Mouse (Mus musculus): ENCODE results near the gene H3f3a. TPM values are rescaled to one million over a fixed set of nuclear protein-coding genes. Genes with fewer than 3 reads are reported as not detected.
A peak's percentile ranks its signal among the peaks of the same experiment; 100 is the strongest.
"Not testable (repeated sequence)": the region's sequence is repeated elsewhere in the genome, so short reads cannot be mapped to it uniquely, and the experiment has no call there.

Gene H3f3a
- polyA plus RNA-seq, 1 experiment, result 361 TPM

- H3K36me3 ChIP-seq (ENCODE audit: control insufficient read depth, insufficient read depth, low read length), result no peaks in the 10 kb centered on the region
- peak; percentile 57 to 71 for DNase-seq (ENCODE audit: low read depth in 1 of 2, low spot score in 2 of 2)
- H3K27ac ChIP-seq (ENCODE audit: insufficient read depth, low read length), result peak overlapping the region; percentile 82
- no peaks in the 10 kb centered on the region for H3K27me3 ChIP-seq (ENCODE audit: control insufficient read depth, insufficient read depth, low read length)
- peaks cover 15% of the 10 kb centered on the region for H3K4me1 ChIP-seq (ENCODE audit: control insufficient read depth, insufficient read depth, insufficient read length)
- TF ChIP-seq POLR2A (IDR thresholded peaks at IDR 0.05; ENCODE audit: low read depth, low read length) (no peak), CTCF (IDR thresholded peaks at IDR 0.05; ENCODE audit: extremely low read depth, insufficient read depth, insufficient read length, insufficient replicate concordance) (no peak)
- 5% methylated on average over 11 of the region's 11 CpGs for WGBS
- H3K4me3 ChIP-seq (ENCODE audit: extremely low read depth, insufficient read depth, insufficient read length), result peak overlapping the region; percentile 39; the same call in 1 of the 2 replicates
These were observed 34.9 kb upstream of the H3f3a start for GRCm38 (mm10) chr1:180848511-180849241.

- Histone ChIP-seq H3K4me1 (ENCODE audit: control insufficient read depth, insufficient read depth, insufficient read length) (peaks cover 15% of the 10 kb centered on the region), H3K27me3 (ENCODE audit: control insufficient read depth, insufficient read depth, low read length) (no peaks in the 10 kb centered on the region), H3K36me3 (ENCODE audit: control insufficient read depth, insufficient read depth, low read length) (no peaks in the 10 kb centered on the region), H3K4me3 (ENCODE audit: extremely low read depth, insufficient read depth, insufficient read length) (peak overlapping the region; percentile 39; the same call in 1 of the 2 replicates), H3K27ac (ENCODE audit: insufficient read depth, low read length) (peak overlapping the region; percentile 82)
- TF ChIP-seq CTCF (IDR thresholded peaks at IDR 0.05; ENCODE audit: extremely low read depth, insufficient read depth, insufficient read length, insufficient replicate concordance), result no peak
- TF ChIP-seq POLR2A (IDR thresholded peaks at IDR 0.05; ENCODE audit: low read depth, low read length), result no peak
- 10% methylated on average over 9 of the region's 9 CpGs for WGBS
- DNase-seq (ENCODE audit: low read depth in 1 of 2, low spot score in 2 of 2), result peak in 1 of 2 experiments; percentile 38
These were observed 34.4 kb upstream of the H3f3a start for GRCm38 (mm10) chr1:180848114-180848510.

GRCm38 (mm10) chr1:180841561-180842300 lies 28.0 kb upstream of the H3f3a start:
- Histone ChIP-seq H3K4me1 (ENCODE audit: control insufficient read depth, insufficient read depth, insufficient read length) (no peaks in the 10 kb centered on the region; the same call in 1 of the 2 replicates), H3K27me3 (ENCODE audit: control insufficient read depth, insufficient read depth, low read length) (no peaks in the 10 kb centered on the region), H3K36me3 (ENCODE audit: control insufficient read depth, insufficient read depth, low read length) (no peaks in the 10 kb centered on the region), H3K27ac (ENCODE audit: insufficient read depth, low read length) (no peak overlapping the region), H3K4me3 (ENCODE audit: extremely low read depth, insufficient read depth, insufficient read length) (no peak overlapping the region)
- no peak for TF ChIP-seq POLR2A (IDR thresholded peaks at IDR 0.05; ENCODE audit: low read depth, low read length)
- TF ChIP-seq CTCF (IDR thresholded peaks at IDR 0.05; ENCODE audit: extremely low read depth, insufficient read depth, insufficient read length, insufficient replicate concordance), result no peak
- DNase-seq (ENCODE audit: low read depth in 1 of 2, low spot score in 2 of 2), result peak in 1 of 2 experiments; percentile 30
- WGBS, result 93% methylated on average over 8 of the region's 8 CpGs

- no peak overlapping the region for H3K27ac ChIP-seq (ENCODE audit: insufficient read depth, low read length)
- TF ChIP-seq POLR2A (IDR thresholded peaks at IDR 0.05; ENCODE audit: low read depth, low read length) (no peak), CTCF (IDR thresholded peaks at IDR 0.05; ENCODE audit: extremely low read depth, insufficient read depth, insufficient read length, insufficient replicate concordance) (no peak)
- H3K4me3 ChIP-seq (ENCODE audit: extremely low read depth, insufficient read depth, insufficient read length), result no peak overlapping the region
- no peaks in the 10 kb centered on the region for H3K36me3 ChIP-seq (ENCODE audit: control insufficient read depth, insufficient read depth, low read length)
- 94% methylated on average over 8 of the region's 8 CpGs for WGBS
- no peaks in the 10 kb centered on the region; the same call in 1 of the 2 replicates for H3K4me1 ChIP-seq (ENCODE audit: control insufficient read depth, insufficient read depth, insufficient read length)
- DNase-seq (ENCODE audit: low read depth in 1 of 2, low spot score in 2 of 2), result no peak
- no peaks in the 10 kb centered on the region for H3K27me3 ChIP-seq (ENCODE audit: control insufficient read depth, insufficient read depth, low read length)
These were observed 25.6 kb upstream of the H3f3a start for GRCm38 (mm10) chr1:180839201-180839910.

GRCm38 (mm10) chr1:180838014-180838413 lies 24.3 kb upstream of the H3f3a start:
- 84% methylated on average over 6 of the region's 6 CpGs for WGBS
- H3K4me1 ChIP-seq (ENCODE audit: control insufficient read depth, insufficient read depth, insufficient read length), result no peaks in the 10 kb centered on the region; the same call in 1 of the 2 replicates
- no peaks in the 10 kb centered on the region for H3K36me3 ChIP-seq (ENCODE audit: control insufficient read depth, insufficient read depth, low read length)
- TF ChIP-seq POLR2A (IDR thresholded peaks at IDR 0.05; ENCODE audit: low read depth, low read length) (no peak), CTCF (IDR thresholded peaks at IDR 0.05; ENCODE audit: extremely low read depth, insufficient read depth, insufficient read length, insufficient replicate concordance) (no peak)
- no peak for DNase-seq (ENCODE audit: low read depth in 1 of 2, low spot score in 2 of 2)
- H3K27me3 ChIP-seq (ENCODE audit: control insufficient read depth, insufficient read depth, low read length), result no peaks in the 10 kb centered on the region
- H3K4me3 ChIP-seq (ENCODE audit: extremely low read depth, insufficient read depth, insufficient read length), result no peak overlapping the region
- H3K27ac ChIP-seq (ENCODE audit: insufficient read depth, low read length), result no peak overlapping the region

- no peak for DNase-seq (ENCODE audit: low read depth in 1 of 2, low spot score in 2 of 2)
- no peaks in the 10 kb centered on the region; the same call in 1 of the 2 replicates for H3K4me1 ChIP-seq (ENCODE audit: control insufficient read depth, insufficient read depth, insufficient read length)
- 97% methylated on average over 5 of the region's 5 CpGs for WGBS
These were observed 23.4 kb upstream of the H3f3a start for GRCm38 (mm10) chr1:180837186-180837585.

GRCm38 (mm10) chr1:180836467-180836866 lies 22.7 kb upstream of the H3f3a start:
- WGBS, result 91% methylated on average over 8 of the region's 8 CpGs
- not testable (repeated sequence) for H3K27me3 ChIP-seq (ENCODE audit: control insufficient read depth, insufficient read depth, low read length); H3K4me1 ChIP-seq (ENCODE audit: control insufficient read depth, insufficient read depth, insufficient read length); H3K4me3 ChIP-seq (ENCODE audit: extremely low read depth, insufficient read depth, insufficient read length); H3K36me3 ChIP-seq (ENCODE audit: control insufficient read depth, insufficient read depth, low read length); H3K27ac ChIP-seq (ENCODE audit: insufficient read depth, low read length); DNase-seq (ENCODE audit: low read depth in 1 of 2, low spot score in 2 of 2)

More at GRCm38 (mm10) chr1:180837186-180837585, 23.4 kb upstream of the H3f3a start:
- Histone ChIP-seq H3K27me3 (ENCODE audit: control insufficient read depth, insufficient read depth, low read length) (no peaks in the 10 kb centered on the region), H3K36me3 (ENCODE audit: control insufficient read depth, insufficient read depth, low read length) (no peaks in the 10 kb centered on the region), H3K27ac (ENCODE audit: insufficient read depth, low read length) (no peak overlapping the region), H3K4me3 (ENCODE audit: extremely low read depth, insufficient read depth, insufficient read length) (no peak overlapping the region)
- no peak for TF ChIP-seq POLR2A (IDR thresholded peaks at IDR 0.05; ENCODE audit: low read depth, low read length)
- TF ChIP-seq CTCF (IDR thresholded peaks at IDR 0.05; ENCODE audit: extremely low read depth, insufficient read depth, insufficient read length, insufficient replicate concordance), result no peak

All from spleen, adult 2 months (tissue).